Mouse (Mus musculus) thymus, postnatal 25 days (tissue): ENCODE measurements around the gene Slc6a20b.
"Not testable (repeated sequence)": the region's sequence is repeated elsewhere in the genome, so short reads cannot be mapped to it uniquely, and the experiment has no call there.

ENCODE experiments used
- DNase-seq: peaks from one replicate; pipeline ENCODE4 v3.0.0; 2022

Slc6a20b gene

DNA sequence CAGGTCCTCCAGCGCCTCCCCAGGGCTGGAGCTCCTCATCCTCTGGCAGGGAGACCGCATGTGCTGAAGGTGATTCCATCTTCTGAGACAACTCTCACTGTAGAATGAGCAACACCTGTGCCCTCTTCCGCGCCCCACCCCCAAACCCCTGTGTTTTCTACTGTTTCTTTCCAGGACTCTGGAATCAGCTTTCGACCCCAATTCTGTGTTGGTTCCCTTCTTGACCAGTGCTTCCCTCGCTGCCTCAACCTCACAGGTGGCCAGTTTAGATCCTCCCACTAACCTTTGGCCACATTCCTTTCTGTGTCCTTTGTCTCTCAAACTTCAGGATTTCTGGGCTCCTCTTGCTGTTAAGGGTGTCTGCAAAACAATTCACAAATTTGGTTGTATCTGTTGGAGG, at the start of gene Slc6a20b:
TSS of gene Slc6a20b (minus strand) at position 285 of the 400 bp plus-strand sequence.
- no peak for DNase-seq

DNA sequence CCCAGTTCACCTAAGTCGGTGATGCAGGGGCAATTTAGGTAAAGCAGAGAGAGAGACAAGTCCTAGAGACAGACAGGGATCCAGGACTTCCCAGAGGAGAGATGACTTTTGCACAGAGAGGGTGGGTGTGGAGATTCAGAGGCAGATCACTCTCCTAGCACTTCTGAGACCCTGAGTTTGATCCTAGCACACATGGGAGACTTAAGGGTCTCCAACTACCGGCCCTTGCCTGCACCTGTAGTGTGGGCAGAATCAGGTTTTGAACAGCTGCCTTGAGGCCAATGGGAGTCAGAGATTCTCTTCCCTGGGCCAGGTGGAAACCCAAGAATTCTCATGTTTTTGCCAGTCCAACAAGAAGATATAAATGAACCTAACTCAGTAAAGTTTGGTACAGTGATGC, 46.8 kb upstream of the Slc6a20b start:
- no peak for DNase-seq

DNA sequence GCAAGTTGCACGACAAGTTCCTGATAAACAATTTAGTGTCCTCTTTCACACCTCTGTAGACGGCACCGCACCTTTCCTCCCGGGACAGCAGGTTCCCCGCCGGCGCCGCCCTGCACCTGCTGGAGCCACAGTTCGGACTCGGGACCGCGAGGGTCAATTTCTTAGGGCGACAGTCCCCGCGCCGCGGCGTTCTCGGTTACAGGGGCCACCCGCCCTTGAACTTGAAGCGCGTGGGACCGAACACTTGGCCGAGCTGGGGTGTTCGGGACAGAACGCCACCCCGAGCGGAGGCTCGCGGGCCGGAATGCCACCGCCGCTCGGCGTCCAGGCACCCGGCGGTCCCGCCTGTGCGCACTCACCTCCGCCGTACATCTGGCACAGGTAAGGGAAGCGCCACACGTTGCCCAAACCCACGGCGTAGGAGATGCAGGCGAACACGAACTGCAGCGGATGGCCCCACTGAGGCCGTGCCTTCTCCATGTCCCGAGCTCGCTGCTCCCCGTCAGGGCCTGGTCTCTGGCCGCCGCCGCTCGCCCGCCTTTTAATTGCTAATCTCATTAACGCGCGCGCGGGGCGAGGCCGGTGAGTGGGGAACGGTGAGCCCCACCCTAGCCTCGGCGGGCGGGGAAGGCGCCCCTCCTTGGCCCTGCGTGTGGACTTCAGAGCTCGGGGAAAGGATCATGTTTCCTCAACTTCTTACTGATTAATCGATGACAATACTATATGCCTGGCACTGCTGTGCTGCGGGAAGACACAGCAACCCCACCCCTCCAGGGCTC, 46.2 kb upstream of the Slc6a20b start, which contains the start of the genes Ccr9 and Slc6a20a:
TSS of gene Ccr9 (plus strand) at position 113 of the 779 bp plus-strand sequence.
TSS of gene Slc6a20a (minus strand) at position 559 of the 779 bp plus-strand sequence.
- DNase-seq: peak; percentile 17

DNA sequence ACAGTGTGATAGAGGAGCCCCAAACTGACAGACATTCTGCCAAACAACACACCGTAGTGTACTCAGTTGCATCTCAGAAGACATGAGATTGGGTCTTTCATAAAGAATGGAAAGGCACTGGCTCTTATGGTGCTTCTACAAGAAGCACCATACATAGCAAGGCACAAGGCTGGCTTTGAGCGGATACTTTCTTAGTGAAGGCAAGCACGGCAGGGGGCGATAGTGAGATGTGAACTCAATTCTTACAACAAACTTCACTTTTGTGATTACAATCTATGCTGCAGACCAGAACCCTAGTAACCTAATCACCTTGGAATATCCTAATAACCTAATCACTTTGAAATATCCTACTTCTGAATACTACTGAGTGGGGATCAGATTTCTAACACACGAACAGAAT, 33.3 kb upstream of the Slc6a20b start:
- DNase-seq: peak; percentile 80

DNA sequence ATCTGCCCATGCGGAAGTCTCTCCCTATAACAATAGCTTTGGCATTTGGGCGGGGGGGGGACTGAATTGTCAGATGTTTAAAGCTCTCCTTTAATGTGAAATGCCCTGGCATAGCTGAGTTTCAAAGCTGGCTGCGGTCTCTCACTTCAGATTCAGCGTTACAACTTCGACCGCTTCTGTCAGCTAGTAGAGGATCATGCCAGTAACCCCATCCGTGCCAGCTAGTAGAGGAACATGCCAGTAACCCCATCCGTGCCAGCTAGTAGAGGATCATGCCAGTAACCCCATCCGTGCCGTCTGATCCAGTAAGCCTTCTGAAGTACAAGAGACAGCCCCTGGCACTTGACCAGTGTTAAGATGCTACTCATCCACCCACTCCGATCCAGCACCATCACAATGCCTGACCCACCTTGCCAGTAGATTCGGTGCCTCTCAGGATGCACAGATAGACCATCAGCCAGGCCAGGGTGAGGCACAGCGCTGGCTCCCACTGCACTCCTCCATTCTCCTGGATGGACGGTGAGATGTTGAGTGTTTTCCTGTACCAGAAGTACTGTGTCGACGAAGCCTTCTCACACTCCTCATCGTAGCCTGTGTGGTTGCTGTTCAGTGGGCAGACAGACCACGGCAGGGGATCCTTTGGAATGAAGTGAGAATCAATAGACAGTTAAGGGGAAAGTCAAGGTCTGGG, 27.8 kb upstream of the Slc6a20b start:
- not testable (repeated sequence) for DNase-seq

DNA sequence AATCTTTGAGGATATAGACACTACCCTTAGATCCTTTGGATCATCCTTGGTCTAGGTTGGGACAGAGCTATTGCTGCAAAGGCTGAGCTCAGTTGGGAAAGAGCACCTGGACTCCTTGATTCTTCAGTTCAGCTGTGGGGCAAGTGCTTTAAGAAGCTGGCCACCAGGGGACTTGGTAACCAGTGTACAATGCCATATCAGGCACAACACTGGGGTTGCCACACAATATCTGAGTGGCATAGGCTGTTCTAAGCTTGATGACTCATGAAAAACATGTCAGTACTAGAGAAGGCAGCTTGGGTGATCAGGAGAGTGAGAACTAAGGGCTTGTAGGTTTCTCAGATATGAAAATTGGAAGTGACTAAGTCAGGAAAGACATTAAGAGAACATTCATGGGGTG, 26.6 kb upstream of the Slc6a20b start:
- DNase-seq: no peak

DNA sequence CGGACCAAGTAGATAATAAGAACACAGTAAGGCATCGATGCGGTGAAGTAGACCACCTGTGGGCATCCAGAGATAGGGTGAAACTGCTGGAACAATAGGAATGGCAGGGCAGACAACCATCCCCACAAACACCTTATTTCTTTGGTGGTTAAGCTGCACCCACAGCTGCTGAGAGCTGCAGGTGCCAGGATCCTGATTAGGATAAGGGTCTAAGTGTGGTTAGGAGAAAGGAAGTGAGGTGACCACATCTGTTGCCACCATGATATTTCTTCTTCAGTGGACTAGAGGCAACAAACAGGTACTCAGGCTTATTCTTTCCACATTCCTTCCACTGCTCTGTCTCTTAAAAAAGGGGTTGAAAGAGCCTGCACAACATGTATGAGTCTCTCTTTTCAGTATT, 25.1 kb upstream of the Slc6a20b start:
- DNase-seq: peak; percentile 29

DNA sequence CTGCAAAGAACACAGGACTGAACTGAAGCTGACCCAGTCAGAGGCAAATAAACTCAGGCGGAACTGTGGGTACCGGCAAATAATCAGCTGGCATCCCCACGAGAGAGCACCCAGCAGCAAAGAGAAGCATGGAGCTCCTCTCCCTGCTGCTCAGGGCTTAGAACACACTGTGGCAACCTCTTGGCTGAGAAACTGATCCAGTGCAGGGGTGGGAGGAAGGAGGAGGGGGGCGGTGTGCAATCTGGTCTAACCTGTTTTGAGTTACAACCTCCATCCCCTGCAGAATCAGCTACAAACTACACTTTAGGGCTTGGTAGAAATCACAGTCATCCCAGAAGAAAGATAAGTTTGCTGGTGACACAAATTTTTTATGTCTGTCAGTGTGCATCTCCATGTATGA, 19.0 kb upstream of the Slc6a20b start:
- no peak for DNase-seq

DNA sequence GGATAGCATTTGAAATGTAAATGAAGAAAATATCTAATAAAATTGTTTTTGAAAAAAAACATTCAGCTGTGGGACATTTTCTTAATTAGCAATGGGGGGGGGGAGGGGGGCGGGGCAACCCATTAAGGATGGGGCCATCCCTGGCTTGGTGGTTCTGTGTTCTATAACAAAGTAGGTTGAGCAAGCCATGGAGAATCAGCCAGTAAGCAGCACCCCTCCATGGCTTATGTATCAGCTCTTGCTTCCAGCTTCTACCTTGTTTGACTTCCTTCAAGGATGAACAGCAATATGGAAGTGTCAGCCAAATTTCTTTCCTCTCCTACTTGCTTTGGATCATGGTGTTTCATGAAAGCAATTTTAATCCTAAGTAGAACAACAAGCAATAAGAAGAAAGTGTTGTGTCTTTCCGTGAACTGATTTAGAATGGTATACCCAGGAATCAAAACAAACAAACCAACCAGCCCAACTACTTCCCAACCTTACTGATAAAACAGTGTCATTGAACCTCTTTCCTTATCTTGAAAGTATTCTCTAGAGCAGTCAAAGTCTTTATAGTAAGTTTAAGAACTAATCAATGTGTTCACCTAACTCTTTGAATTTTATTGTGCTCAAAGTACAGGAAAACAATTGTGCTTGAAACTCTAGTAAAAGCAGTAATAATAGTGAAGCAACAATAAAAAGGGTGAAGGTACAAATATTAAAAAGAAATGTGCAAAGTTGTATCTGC, 17.6 kb upstream of the Slc6a20b start:
- DNase-seq: no peak

DNA sequence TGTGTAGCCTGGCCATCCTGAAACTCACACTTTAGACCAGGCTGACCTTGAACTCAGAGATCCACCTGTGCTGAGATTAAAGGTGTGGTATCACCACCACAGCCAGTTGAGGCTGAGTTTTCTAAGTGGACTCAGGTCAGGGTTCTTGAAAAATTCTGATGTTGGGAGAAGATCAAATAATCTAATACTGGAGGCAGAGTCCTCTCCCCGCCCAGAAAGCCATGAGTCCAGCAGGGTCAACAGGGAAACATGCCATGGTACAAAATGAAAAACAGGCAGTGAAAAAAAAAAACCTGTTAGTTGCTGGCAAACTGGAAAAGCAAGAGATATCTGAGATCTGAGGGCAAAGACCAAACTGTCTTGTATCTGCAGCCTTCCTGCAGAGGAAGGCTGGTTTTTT, 7.7 kb upstream of the Slc6a20b start:
- no peak for DNase-seq

DNA sequence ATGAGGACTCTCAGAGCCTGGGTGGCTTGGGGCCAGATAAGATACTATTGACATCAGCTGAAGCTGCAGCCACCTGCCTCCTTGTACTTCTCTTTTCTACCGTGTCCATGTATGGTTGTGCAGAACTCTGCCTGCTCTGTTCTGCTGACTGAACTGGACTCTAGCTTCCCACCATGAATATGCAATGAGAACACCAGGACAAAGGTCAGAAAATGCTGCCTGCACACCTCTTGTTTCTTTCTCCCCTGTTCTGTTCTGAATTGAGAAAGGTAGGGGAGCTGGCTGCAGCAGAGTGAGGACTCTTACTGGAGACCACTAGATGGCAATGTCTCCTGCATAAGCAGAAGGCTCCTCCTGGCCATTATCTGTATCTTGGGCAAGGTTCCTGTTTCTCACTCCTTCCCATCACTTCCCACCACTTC, 6.3 kb upstream of the Slc6a20b start:
- DNase-seq: peak; percentile 37

DNA sequence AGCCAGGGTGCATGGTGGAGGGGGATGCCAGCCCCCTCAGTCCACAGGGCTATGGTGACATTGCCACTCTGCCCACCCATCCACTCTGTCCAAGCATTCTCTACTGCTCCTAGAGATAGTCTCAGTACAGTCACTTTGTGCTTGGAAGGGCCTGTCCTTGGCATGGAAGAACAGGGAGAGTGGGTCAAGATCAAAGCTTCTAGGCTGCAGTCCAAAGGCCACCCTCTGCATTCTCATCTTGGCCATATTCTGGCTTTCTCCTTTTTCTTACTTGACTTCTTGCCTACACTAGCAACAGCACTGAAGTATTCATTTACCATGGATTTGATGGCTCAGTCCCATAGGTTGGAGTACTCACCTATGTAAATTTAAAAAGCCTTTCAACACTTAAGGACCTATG, 5.9 kb upstream of the Slc6a20b start:
- DNase-seq: no peak

DNA sequence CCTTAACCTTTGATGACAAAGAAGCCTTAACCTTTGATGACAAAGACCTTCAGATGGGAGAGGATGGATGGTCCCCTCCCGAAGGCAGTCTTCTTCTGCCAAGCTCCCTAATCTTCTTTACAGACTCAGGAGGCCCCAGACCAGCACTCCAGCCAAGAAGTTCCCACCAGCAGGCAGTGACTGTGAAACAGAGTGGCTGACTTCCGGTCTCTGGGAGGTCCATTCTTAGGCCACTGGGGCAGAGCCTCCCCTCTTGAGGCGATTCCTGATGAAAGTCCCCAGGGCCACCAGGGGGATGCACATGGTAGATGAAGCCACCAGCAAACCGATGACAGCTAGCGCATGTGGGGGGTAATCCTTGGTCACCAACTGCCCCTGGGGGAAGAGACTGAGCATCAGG, 4.4 kb upstream of the Slc6a20b start:
- DNase-seq: no peak

DNA sequence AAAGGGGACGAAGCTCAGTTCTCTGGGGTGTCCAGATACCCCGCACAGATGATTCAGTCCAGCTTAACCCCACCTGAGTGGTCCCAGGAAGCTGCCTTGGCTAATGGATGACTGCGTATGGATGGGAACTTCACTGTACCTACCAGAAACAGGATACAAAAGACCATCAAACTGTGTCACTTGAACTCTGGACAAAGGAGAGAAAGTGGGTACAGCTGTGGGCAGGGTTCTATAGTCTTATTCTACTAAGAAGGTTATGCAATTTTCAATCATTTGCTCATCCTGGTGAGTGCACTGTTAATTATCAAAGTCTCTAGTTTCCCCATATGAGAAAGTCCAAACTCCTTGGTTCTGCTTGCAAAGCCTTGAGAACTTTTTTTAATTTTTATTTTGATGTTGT, 628 bp upstream of the Slc6a20b start:
- no peak for DNase-seq

DNA sequence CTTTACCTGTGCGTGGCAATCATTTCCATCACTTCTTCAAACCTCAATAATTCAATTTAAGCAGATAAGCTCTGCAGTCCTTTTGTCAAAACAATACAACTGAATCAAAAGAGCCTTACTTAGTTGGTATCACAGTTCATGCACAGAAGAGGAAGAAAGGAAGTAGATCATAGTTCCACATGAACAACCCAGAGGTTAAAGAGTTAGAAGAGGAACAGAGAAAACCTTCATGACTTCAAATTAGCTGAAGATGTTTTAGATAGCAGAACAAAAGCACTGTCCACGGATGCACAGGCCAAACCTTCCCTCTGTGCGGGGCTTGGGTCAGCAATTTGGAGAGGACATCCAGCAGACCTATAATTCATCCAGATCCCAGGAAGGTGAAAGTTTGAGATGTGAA, 699 bp downstream of the Slc6a20b start:
- no peak for DNase-seq

DNA sequence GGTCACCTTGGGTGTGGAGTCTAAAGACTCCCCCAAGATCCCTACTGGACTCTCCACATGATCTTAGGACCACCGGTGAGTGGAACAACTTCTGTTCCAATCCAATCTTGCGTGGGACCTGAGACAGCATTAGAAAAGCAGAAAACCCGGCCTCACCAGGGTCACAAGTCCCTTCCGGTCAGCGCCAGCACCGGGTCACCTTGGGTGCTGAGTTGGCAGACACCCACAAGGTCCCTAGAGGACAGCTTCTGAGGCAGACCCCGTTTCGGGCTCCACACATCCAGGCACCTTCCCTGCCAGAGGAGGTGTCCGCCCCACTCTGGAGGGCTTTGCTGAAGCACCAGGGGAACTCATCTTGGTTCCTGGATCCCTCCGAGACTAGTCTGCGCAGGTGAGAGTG, 6.5 kb downstream of the Slc6a20b start:
- DNase-seq: no peak

DNA sequence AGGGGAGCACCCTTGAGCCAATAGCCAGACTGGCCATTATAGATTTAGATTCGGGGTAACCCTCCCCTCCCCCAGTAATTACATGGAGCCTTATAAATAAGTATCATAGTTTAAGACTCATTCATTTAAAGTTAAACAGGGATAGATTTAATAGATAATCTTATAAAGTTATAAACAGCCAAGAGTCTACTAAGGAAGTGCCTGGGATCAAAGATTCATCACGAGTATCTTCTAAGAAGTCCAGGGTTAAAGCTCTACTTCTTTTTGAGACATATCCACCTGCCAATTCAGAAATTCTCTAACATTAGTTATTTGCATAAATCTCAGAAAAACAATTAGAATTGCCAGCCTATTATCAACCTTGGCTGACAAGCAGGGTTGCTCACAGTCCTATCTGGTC, 7.6 kb downstream of the Slc6a20b start:
- DNase-seq: no peak

DNA sequence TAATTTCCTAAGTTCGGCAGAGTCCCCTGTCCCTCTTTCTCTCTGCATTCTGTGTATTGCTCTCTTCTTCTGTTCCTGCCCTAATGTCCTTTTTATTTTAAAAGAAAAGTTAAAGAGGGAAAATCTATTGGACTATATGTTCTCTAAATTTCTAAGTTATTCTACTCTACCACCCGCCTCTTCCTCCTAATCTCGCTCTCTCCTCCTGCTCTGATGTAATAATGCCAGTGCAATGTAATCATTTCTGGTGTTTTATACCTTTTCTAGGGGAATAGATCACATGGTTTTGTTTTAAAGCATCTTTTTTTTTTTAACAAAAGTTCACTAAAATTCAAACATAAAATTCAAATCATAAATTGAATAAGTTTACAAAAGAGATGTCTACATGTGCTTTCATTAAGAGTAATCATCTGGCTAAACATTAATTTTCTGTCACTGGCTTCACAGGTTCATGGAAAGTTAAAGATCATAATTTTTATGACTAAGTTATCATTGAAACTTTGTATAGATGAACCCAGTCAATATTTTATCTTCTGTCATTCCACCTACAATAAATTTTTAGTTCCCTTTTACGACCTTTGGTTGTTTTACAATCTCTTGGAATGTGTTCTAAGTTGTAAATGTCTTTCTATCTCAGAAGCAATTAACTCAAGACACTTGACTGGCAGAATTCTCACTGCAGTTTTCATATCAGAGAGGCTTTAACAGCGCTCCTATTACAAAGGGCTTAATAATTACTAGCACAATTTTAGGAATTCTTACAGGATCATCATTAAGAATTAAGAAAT, 11.9 kb downstream of the Slc6a20b start:
- DNase-seq: no peak

DNA sequence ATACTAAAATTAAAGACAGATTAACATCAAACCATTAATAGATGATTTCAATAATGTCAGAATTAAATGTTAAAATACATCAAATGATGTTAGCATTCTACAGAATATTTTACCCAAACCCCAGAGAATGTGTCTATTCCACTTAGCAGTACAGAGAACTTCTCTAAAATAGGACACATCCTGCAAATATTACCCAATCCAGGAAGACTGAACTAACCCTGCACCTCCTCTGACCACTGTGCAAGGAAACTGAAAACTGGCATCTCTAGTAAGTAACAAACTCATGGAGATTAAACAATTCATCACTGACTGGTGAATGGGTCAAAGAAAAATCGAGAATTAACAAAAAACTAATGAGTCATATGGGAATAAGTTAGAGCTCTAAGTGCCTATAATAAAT, 30.8 kb downstream of the Slc6a20b start:
- DNase-seq: no peak

DNA sequence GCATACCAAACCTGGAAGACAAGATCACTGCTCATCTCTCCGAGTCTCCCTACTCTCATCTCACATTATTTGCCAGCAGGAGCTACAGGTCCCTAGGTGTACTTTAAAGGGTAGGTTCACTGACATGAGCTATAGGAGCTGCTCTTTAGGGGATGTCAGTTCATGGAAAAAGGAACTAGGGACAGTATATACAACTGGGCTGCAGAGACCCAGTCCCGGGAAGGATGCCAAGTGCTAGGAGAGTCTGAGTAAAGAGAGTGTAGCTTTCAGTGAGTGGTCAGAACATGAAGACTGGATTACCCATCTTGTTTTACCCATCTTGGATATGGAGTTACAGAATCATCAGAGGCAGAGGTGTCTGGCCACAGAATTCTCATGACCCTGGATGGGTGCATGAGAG, 35.0 kb downstream of the Slc6a20b start:
- DNase-seq: no peak

DNA sequence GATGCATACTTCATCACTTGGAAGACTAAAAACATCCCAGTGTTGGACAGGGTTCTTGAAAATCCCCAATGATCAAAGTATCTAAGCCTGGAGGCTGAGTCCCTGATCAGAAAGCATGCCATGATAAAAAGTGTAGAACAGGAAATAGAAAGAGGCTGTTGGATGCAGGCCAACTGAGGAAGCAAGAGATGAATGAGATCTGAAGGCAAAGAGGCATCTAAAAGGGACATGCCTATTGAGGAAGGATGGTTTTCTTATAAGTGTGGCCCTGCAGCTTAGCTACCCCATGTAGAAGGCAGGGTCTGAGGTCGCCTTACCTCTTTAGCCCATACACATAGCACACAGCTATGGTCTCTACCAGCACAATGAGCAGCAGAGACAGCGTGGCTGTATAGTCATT, 35.5 kb downstream of the Slc6a20b start:
- no peak for DNase-seq

DNA sequence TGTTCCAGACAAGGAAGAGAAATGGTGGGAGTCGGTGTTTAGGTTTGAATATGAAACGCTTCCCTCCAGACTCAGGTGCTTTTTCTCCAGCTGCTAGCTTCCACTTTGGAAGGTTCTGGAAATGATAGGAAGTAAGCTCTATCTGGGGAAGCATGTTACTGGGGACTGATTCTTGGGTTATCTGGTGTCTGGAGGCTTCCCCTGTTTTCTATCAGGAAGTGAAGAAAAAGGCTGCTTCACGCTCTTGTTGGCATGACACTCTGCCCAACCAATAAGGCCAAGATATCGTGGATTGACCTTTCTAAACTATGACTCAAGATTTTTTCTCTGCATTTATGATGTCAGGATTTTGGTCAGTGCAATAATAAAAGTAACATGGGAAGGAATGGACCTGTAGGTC, 37.2 kb downstream of the Slc6a20b start:
- no peak for DNase-seq
